Mouse (Mus musculus) MEL (cell line): Measurements from ENCODE around the gene Dynlt1f. TPM values are rescaled to one million over a fixed set of nuclear protein-coding genes. Genes with fewer than 3 reads are reported as not detected.
"Not testable (repeated sequence)": the region's sequence is repeated elsewhere in the genome, so short reads cannot be mapped to it uniquely, and the experiment has no call there.

Experiments
- DNase-seq: peaks from one replicate; pipeline ENCODE4 v3.0.0; 2011; ENCODE audit warnings: low read depth, low spot score
- H3K27ac ChIP-seq: 2 replicates; pipeline ENCODE4 v1.5.1; 2012; ENCODE audit warnings: low read depth, mild to moderate bottlenecking, control low read depth, low read length, moderate library complexity; ENCODE audit not compliant: control insufficient read depth
- H3K27me3 ChIP-seq, 2 experiments: fragments of 150-350 bp in 1 of 2; sonication (generic) in 1 of 2; 2 replicates each; pipeline ENCODE4 v1.6.1; 2012; ENCODE audit warnings: low read length in 2 of 2, mild to moderate bottlenecking in 2 of 2, improper control_type of control experiment in 1 of 2, moderate library complexity in 1 of 2; ENCODE audit not compliant: insufficient read depth in 2 of 2, control insufficient read depth in 1 of 2
- H3K36me3 ChIP-seq, 2 experiments: 2 replicates each; pipeline ENCODE4 v1.6.1; 2012 to 2014; ENCODE audit warnings: low read length in 2 of 2, improper control_type of control experiment in 1 of 2, inconsistent platforms in 1 of 2, mild to moderate bottlenecking in 1 of 2; ENCODE audit not compliant: insufficient read depth in 2 of 2, control insufficient read depth in 1 of 2
- H3K4me1 ChIP-seq, 2 experiments: fragments of 150-350 bp in 1 of 2; sonication (generic) in 1 of 2; 2 replicates each; pipeline ENCODE4 v1.6.1; 2012; ENCODE audit warnings: low read length in 2 of 2, improper control_type of control experiment in 1 of 2, mild to moderate bottlenecking in 1 of 2; ENCODE audit not compliant: insufficient read depth in 2 of 2, control insufficient read depth in 1 of 2
- H3K4me3 ChIP-seq, 2 experiments: fragments of 150-350 bp in 1 of 2; sonication (generic) in 1 of 2; 2 replicates each; pipeline ENCODE4 v1.5.1; 2012; ENCODE audit warnings: low read depth in 2 of 2, low read length in 2 of 2, mild to moderate bottlenecking in 2 of 2, moderate library complexity in 2 of 2, control low read depth in 1 of 2, improper control_type of control experiment in 1 of 2; ENCODE audit not compliant: control insufficient read depth in 1 of 2, insufficient read depth in 1 of 2
- H3K79me2 ChIP-seq: 2 replicates; pipeline ENCODE4 v1.6.1; 2012; ENCODE audit warnings: mild to moderate bottlenecking, low read length, moderate library complexity; ENCODE audit not compliant: control insufficient read depth, poor library complexity, insufficient read depth
- H3K9ac ChIP-seq: 2 replicates; pipeline ENCODE4 v1.6.1; 2012; ENCODE audit warnings: low read depth, mild to moderate bottlenecking, control low read depth, low read length, moderate library complexity; ENCODE audit not compliant: control insufficient read depth, poor library complexity, severe bottlenecking
- H3K9me3 ChIP-seq: fragments of 150-350 bp; sonication (generic); replicated peaks from 2 replicates; pipeline ENCODE4 v1.6.1; 2012; ENCODE audit warnings: mild to moderate bottlenecking, low read length, improper control_type of control experiment, moderate library complexity; ENCODE audit not compliant: insufficient read depth
- MXI1 ChIP-seq: IDR thresholded peaks from 2 replicates; pipeline ENCODE4 v1.6.1; 2011; ENCODE audit warnings: mild to moderate bottlenecking, low read depth, low read length, improper control_type of control experiment
- NELFE ChIP-seq: IDR thresholded peaks from 2 replicates; pipeline ENCODE4 v1.6.1; 2011; ENCODE audit warnings: low read depth, low read length, improper control_type of control experiment
- NRF1 ChIP-seq: IDR thresholded peaks from 2 replicates; pipeline ENCODE4 v1.6.1; 2014; ENCODE audit warnings: low read depth, mild to moderate bottlenecking, inconsistent platforms, low read length, improper control_type of control experiment, moderate library complexity; ENCODE audit not compliant: poor library complexity, insufficient read depth, severe bottlenecking
- POLR2A ChIP-seq, 2 experiments: IDR thresholded peaks; 2 replicates each; pipeline ENCODE4 v1.6.1; 2011 to 2012; ENCODE audit warnings: low read length in 2 of 2, mild to moderate bottlenecking in 2 of 2, control low read depth in 1 of 2, improper control_type of control experiment in 1 of 2, low read depth in 1 of 2, moderate library complexity in 1 of 2; ENCODE audit not compliant: control insufficient read depth in 1 of 2, insufficient read depth in 1 of 2, poor library complexity in 1 of 2
- polyA plus RNA-seq, 2 experiments: library from polyadenylated mRNA; stranded (reverse) in 1 of 2; unstranded in 1 of 2; fragments of >175 nt in 1 of 2; fragments of >200 nt in 1 of 2; gene quantifications; 2 replicates each; pipeline versions ENCODE4 v1.2.1 to v1.2.4; 2012; ENCODE audit warnings: low replicate concordance in 2 of 2, low read depth in 1 of 2; ENCODE audit not compliant: insufficient read length in 2 of 2, insufficient read depth in 1 of 2, missing spikeins in 1 of 2
- total RNA-seq: library from RNA; depleted of rRNA; stranded (reverse); fragments of 300-350 nt; gene quantifications from 2 replicates; pipeline ENCODE4 v1.2.3, GENCODE M21; 2012

Dynlt1f gene
- total and polyA plus RNA-seq, 3 experiments: 108 to 148 TPM; not detected in 1

GRCm38 (mm10) chr17:6613524-6613923 is 42.2 kb downstream of the Dynlt1f start:
- not testable (repeated sequence) for DNase-seq, H3K4me1 ChIP-seq, H3K4me3 ChIP-seq, H3K27me3 ChIP-seq, H3K36me3 ChIP-seq, H3K9me3 ChIP-seq, H3K27ac ChIP-seq, H3K9ac ChIP-seq, H3K79me2 ChIP-seq

GRCm38 (mm10) chr17:6605347-6605746 is 50.4 kb downstream of the Dynlt1f start:
- H3K9me3 ChIP-seq, DNase-seq, H3K79me2 ChIP-seq, H3K9ac ChIP-seq, H3K36me3 ChIP-seq, H3K4me1 ChIP-seq, H3K27ac ChIP-seq, H3K4me3 ChIP-seq, H3K27me3 ChIP-seq: not testable (repeated sequence)

- H3K79me2 ChIP-seq, H3K4me1 ChIP-seq, H3K36me3 ChIP-seq, H3K27ac ChIP-seq, H3K27me3 ChIP-seq, DNase-seq, H3K9me3 ChIP-seq: not testable (repeated sequence)
- H3K4me3 ChIP-seq: peak overlapping the region; percentile 44 to 56; a peak in 3 of 4 replicates
- H3K9ac ChIP-seq: peak overlapping the region; percentile 49; the same call in 1 of the 2 replicates
Measured at GRCm38 (mm10) chr17:6602205-6602604, 53.5 kb downstream of the Dynlt1f start.

GRCm38 (mm10) chr17:6601204-6601911 is 54.3 kb downstream of the Dynlt1f start, which contains the start of gene Dynlt1c:
Gene Dynlt1c (plus strand): TSS chr17:6601671.
- not testable (repeated sequence) for H3K36me3 ChIP-seq, H3K79me2 ChIP-seq, H3K27me3 ChIP-seq, H3K4me1 ChIP-seq, H3K9me3 ChIP-seq
- TF ChIP-seq NRF1 (peak; percentile 59), MXI1 (peak; percentile 43; the same call in 1 of the 2 replicates), NELFE (peak; percentile 52), POLR2A (IDR thresholded peaks at IDR 0.05; ENCODE audit: control insufficient read depth in 1 of 2, insufficient read depth in 1 of 2, low read depth in 1 of 2, low read length in 2 of 2, poor library complexity in 1 of 2) (peak in 1 of 2 experiments; percentile 56; a peak in 1 of 4 replicates)
- DNase-seq: peak; percentile 92
- Histone ChIP-seq H3K9ac (peak within 1 kb of the TSS; percentile 65), H3K27ac (peak within 1 kb of the TSS; percentile 63), H3K4me3 (peak within 1 kb of the TSS; percentile 69 to 72)

GRCm38 (mm10) chr17:6600216-6600911 is 55.3 kb downstream of the Dynlt1f start:
- H3K4me3 ChIP-seq, H3K27ac ChIP-seq, H3K27me3 ChIP-seq, H3K9ac ChIP-seq, H3K36me3 ChIP-seq, H3K9me3 ChIP-seq, H3K4me1 ChIP-seq, H3K79me2 ChIP-seq: not testable (repeated sequence)
- DNase-seq: peak; percentile 43

GRCm38 (mm10) chr17:6598356-6598755 is 57.3 kb downstream of the Dynlt1f start:
- H3K9me3 ChIP-seq, H3K4me3 ChIP-seq, DNase-seq, H3K36me3 ChIP-seq, H3K27ac ChIP-seq, H3K79me2 ChIP-seq, H3K9ac ChIP-seq, H3K27me3 ChIP-seq, H3K4me1 ChIP-seq: not testable (repeated sequence)
